Mouse (Mus musculus) megakaryocyte, embryonic 14.5 days (primary cell): ENCODE data around the gene Gm7534.

Experiments used
- FLI1 ChIP-seq: IDR thresholded peaks from 2 replicates; pipeline ENCODE4 v1.6.1; 2012; ENCODE audit warnings: low read length, inconsistent platforms, mixed read lengths
- GATA1 ChIP-seq: IDR thresholded peaks from 3 replicates; pipeline ENCODE4 v1.6.1; 2012; ENCODE audit warnings: mixed read lengths, low read length, inconsistent platforms, borderline replicate concordance

DNA sequence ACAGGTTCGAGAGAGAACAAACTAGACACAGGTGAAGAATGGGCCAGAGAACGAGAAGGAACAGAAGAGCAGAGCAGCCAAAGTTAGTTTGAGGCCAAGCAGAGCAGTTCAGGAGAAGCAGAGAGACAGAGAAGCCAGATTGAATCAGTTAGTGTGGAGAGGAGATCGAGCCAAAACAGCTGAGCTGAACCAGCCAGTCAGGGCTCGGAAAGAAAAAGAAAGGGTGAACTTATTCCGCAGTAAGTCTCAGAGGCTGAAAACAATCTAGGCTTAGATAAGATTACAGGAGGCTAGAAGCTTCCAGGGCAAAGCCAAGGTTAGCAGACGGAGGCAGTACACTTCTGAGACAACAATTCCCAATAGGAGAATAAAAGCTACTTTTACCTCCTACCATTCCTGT is 37.8 kb downstream of the Gm7534 start:
- no peak for TF ChIP-seq GATA1
- no peak for TF ChIP-seq FLI1
